Mouse (Mus musculus): ENCODE data around the gene Med15.

The Med15 gene

DNA sequence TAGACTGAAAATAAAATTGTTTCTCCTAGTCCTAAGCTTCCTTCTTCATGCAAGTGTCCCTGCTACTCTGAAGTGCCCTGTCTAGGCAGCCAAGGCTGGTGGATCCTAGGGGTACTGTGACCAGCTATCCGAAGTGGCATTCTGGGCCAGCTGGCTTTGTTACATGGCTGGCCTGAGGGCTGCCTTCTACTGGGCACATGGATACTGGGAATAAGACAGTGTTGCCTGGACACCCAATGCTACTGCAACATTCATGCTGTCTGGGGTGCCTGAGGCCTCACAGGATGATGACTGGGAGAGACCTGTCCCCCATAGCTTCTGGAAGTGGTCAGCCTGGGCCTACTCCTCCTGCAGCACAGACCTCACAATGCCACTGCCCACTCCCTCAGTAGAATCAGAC lies 82.0 kb downstream of the Med15 start:
- DNase-seq (ENCODE audit: extremely low spot score, low read depth, low spot score) = no peak

DNA sequence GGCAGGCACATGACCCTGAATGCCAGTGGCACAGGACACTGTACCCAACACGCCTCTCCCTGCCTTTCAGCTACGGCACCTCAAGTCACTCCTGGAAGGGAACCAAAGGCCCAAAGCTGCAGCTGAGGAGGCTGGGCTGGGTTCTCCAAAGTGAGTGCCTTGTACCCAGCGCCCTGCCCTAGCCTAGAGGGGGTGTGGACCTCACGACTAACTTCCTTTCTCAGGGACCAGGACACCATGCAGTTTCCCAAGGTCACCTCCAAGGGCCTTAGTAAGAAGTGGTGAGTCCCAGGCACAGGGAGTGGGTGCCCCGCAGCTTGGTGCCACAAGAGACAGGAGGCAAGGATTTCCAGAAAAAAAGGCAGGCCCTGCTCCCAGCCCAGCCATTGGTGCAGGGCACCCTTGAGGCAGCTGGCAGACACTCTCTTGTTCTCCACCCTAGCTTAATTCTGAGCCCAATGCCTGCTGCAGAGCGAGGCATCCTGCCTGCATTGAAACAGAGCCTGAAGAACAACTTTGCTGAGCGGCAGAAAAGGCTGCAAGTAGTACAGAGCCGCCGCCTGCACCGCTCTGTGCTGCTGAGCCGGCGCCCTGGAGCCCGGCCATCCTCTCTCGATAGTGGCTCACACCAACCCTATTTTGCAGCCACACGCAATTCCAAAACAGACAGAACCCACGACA lies 82.6 kb downstream of the Med15 start:
- no peak for DNase-seq (ENCODE audit: extremely low spot score, low read depth, low spot score)

DNA sequence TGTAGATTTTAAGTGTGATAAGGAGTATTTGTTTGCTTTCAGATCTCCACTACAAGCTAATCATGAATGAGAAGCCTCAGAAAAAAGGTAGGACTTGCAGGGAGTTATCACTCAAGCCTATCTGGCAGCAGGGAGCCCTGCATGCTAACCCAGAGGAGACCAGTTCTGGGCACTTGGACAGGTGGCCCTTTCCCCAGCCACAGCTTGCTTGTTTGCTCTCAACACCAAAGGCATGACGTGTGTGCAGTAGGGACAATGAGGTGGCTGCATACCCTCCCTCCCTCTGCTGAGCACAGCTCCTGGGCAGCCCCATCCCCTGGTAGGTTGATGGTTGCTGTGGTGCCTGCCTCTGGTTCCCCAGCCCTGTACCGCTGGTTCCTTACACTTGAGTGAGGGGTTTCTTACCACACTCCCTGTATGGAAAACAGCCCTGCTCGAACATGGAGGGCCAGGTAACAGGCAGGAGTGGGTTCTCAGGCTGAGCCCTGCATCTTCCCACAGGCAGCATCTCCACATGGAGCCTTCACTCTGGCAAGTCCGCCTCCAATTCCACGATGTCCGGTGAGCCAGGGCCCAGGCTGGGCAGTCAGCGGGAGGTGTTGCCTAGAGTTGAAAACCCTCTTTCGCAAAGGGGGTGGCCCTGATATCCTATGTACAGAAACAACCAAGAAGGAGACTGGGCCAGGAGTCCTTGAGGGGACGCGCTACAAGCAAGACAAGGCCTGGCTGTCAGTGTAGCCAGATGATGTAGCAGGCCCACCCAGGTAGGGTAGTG lies 84.9 kb downstream of the Med15 start:
- no peak for DNase-seq (ENCODE audit: extremely low spot score, low read depth, low spot score)

DNA sequence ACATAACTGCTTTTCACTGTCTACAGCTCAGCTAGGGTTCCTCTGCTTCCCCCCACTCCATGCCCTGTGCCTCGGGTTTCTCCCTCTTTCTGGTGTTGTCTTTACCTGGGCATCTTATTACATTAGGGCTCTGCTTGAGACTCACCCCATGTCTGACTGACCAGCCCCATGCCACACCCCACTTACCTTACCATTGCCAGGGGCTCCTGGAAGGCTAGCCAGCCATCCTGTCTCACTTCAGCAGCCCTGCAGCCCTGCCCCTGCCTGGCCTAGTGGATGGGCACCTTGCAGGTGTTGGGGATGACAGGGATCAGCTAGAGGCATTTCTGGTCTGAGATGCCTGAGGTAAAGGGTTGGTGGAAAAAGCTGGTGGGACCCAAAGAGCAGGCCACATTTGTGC lies 85.5 kb downstream of the Med15 start:
- no peak for DNase-seq (ENCODE audit: extremely low spot score, low read depth, low spot score)

DNA sequence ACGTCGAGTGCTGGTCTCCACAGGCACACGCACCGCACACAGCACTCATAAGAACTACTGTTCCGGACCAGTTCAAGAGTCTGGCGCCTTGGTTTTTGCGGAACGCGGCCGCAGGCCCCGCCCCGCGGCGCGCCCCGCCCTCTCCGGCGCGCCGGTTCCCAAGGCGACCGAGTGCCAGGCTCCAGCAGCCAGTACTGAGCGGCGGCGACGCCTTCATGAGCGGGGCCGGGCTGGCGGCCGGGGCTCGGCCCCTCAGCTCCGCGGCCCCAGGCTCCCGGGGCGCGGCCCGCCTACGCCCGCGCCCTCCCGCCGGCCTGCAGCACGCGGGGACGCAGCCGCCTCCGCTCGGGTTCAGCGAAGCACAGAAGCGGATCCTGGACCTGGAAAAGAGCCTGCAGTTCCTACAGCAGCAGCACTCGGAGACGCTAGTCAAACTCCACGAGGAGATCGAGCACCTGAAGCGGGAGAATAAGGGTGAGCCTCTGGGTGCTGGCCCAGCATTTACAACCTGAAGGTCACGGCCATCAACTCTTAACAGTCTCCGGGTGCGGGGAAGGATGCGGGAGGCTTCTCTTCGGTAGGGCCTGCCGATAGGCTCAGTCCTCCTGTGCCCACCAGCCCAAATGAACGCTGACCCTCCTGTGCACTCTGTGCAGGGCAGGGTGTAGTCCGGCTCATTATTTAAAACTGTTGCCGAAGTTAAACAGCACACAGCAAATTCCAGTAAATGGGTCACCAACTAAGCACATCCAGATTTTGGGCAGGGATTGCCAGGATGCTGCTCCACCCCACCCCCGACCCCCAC lies 86.2 kb downstream of the Med15 start, which contains the start of gene Ccdc74a:
TSS of gene Ccdc74a (plus strand) at position 161 of the 805 bp plus-strand sequence.
- peak; percentile 31 for DNase-seq (ENCODE audit: extremely low spot score, low read depth, low spot score)

DNA sequence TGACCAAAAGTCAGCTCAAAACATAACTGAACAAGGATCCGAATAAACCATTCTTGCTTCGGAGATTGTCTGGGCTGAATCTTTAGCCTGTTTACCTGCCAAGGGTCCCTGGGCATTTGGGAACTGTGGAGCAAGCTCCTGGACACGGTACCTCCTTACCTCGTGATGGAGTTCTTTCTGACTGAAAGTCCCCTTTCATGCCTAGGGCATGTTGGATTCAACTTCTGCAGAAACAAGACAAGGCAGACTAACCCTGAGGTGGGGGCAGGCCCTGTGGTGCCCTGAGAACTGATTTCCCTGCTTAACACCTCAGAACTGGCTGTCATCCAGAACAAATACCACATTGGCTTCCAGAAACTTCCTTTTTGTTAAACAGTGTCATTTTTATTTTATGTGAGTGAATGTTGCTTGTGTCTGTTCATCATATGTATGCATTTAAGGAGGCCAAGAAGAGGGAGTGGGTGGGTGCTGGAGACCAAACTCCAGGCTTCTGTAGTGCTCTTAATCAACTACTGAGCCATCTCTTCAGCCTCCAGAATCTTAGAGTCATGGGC lies 89.2 kb downstream of the Med15 start:
- DNase-seq (ENCODE audit: extremely low spot score, low read depth, low spot score) = no peak

DNA sequence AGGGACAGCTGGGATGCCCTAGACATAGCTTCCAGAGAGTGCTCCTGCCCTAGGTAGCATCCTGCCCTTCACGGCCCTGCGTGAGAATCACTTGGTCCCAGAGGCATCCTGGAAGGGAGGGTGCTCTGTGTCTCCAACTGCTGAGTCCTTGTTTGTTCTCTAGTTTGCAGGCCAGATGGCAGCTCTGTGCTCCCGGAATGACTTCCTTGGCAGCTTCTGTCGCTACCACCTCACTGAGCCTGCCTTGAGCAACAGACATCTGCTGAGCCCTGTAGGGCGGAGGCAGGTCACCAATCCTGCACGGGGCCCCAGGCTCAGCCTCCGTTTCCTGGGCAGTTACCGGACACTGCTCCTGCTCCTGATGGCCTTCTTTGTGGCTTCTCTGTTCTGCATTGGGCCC lies 90.4 kb downstream of the Med15 start:
- DNase-seq (ENCODE audit: extremely low spot score, low read depth, low spot score) = no peak

DNA sequence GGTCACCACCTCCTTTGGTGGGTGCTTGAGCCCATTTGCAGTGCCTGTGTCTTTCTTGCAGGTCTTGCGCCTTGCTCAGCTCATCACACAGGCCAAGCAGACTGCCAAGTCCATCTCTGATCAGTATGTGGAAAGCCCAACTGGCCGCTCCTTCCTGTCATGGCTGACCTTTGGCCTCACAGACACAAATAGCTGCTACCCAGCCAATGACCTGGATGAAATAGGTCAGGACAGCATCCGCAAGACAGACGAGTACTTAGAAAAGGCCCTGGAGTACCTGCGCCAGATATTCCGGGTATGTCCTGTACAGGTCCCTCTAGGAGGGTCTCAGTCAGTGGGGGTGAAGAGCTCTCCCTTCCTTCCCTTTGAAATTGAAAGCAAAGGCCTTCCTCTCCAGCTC lies 91.4 kb downstream of the Med15 start:
- no peak for DNase-seq (ENCODE audit: extremely low spot score, low read depth, low spot score)

DNA sequence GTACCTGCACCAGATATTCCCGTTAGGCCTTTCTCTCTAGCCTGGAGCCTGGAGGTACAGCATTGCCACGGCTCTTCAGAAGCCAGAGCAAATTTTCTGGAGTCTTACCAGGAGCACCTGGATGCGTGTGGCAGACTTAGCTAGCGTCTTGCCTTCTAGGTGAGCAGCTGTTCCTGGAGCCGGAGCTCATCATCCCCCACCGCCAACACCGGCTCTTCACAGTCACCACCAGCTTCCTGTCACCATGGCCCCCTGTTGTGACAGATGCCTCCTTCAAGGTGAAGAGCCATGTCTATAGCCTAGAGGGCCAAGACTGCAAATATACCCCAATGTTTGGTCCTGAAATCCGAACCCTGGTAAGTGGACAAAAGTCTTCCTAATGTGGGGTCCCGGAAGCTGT lies 92.0 kb downstream of the Med15 start:
- DNase-seq (ENCODE audit: extremely low spot score, low read depth, low spot score) = no peak

DNA sequence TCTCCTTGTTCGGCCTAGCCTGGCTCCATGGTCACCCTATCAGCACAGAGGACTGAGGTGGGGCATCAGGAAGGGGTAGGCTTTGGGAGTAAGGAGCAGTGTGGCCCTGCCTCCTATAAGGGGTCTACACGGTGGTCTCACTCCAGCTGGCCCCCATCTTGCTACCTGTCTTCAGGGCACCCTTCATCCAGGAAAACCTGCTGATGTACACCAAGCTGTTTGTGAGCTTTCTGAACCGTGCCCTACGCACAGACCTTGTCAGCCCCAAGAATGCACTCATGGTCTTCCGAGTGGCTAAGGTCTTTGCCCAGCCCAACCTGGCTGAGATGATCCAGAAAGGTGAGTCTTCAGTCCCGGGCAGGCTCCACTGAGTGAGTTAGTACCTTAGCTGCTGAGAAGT lies 92.7 kb downstream of the Med15 start:
- no peak for DNase-seq (ENCODE audit: extremely low spot score, low read depth, low spot score)

DNA sequence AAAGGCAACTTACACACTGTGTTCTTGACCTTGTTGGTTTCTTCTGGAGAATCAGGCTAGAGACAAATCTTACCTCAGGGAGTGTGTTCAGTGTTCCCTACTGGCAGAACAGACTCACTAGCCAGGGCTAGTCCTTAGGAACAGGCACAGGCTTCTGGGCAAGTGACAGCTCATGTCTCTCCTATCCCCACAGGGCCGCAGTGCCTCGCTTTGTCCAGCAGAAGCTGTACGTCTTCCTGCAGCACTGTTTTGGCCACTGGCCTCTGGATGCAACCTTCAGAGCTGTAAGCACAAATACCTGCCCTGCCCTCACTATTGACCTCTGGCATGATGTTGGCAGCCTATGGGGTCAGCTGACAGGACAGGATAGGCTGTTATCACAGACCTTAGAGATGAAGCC lies 93.6 kb downstream of the Med15 start:
- DNase-seq (ENCODE audit: extremely low spot score, low read depth, low spot score) = no peak

DNA sequence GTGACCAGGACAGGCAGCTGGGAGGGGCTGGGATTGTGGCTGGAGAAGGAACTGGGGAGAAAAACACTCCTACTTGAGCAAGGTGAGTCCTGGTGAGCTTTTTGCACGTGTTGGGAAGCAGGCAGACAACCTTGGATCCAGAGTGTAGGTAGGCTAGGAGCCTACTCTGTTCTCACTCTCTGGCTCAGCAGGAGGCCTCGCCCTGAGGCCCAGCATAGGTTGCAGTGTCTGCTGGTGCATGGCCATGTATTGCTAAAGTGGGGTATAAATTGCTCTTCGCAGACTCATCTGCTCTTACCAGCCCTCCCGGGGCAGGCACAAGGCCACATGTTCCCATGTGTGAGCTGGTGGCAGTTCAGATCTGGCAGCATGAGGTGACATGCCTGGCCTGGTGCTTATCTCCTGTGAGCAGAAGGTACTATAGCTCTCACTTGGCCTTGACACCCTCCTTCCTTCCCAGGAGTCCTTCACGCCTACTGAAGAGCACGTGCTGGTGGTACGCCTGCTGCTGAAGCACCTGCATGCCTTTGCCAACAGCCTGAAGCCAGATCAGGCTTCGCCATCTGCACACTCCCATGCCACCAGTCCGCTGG lies 94.6 kb downstream of the Med15 start:
- DNase-seq (ENCODE audit: extremely low spot score, low read depth, low spot score) = no peak

DNA sequence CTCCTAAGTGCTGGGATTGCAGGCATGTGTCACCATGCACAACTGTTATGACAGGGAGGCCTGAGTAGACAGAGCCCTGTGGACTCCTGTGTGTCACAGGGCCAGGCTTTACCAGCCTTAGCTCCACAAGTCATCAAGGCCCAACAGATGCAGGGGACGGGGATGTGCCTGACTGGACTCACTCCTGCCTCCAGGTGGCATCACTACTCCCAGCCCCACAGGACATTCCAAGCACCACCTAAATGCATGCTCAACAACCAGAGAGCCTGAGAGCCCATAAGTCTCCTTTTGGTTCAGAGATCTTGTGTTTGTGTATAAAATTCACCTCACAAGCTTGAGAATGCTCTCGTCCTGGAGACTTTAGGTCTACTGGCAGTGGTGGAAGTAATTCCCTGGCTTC lies 95.1 kb downstream of the Med15 start:
- DNase-seq (ENCODE audit: extremely low spot score, low read depth, low spot score) = no peak

DNA sequence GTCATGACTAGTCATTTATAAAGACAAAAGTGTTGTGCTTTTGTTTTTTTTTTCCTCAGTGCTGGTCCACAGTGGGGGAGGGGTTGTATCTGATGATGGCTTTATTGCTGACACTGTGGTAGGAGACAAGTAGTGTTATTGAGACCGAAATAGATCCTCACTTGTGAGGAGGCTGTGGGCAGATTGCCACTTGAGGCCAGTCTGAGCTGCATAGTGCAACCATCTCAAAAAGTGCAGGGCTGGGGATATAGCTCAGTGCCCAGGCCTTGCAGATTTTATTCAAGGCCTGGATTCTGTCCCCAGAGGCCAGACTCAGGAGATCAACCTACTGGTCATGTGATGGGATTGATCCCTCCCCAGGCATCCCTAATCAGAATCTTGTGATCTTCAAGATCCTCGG lies 95.8 kb downstream of the Med15 start:
- DNase-seq (ENCODE audit: extremely low spot score, low read depth, low spot score) = no peak

DNA sequence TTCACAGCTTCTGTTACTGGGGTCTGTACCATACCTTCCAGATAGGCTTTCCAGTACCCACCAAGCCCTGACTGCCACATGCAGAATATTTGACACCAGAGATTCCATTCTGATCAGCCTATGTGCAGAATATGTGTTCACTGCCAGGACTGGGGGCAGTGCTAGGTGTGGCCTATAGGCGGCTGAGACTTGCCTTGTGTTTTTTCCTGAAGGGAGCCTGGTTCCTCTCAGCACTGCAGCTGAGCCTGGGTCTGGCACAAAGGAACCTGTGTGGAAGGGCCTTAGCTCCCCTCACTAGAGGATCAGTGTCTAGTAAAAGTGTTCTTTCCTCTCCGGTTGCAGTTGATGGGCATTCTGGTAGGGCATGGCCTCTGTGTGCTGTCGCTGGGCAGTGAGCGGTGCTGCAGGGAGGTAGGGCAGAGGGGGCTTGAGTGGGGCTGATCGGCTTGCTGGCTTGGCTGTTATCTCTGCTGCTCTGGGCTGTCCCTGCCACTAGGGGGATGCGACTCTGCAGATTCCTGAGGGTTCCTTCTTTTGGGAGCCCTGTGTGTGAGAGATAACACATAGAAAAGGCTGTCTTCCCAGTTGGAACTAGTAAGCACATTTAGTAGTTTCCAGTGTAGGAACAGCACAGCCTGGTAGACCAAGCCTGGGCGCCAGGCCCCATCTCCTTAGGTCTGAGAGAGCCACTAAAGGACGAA lies 99.1 kb downstream of the Med15 start:
- DNase-seq (ENCODE audit: extremely low spot score, low read depth, low spot score) = no peak

DNA sequence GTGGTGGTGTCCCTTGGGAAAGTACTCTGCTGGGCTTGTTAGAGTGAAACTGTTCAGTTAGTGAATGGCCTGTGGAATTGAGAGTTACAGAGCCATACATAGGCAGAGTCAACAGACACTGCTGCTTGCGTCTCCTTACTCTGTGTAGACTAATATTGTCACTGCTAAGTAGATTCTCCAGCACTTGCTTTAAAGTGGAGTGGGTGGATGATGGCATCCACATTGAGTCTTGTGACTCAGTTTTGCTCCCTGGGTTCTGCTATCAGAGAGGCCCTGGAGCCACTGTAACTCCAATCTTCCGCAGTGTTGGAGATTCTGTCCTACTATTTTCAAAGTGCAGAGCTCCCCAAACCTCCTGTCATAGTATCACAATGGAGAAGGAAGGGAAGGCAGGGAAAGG lies 100.1 kb downstream of the Med15 start:
- DNase-seq (ENCODE audit: extremely low spot score, low read depth, low spot score) = no peak

DNA sequence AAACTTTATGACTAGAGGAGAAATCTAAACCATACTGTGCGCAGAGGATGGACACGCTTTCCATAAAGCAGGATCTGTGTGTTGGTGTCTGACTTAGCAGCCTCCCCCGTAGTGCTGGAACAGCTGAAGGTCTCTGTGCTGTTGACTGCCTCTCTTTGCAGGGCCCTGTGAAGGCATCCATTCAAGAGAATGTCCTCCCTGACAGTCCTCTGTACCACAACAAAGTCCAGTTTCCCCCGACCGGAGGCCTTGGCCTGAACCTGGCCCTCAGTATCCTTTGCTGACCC lies 106.5 kb downstream of the Med15 start:
- DNase-seq (ENCODE audit: extremely low spot score, low read depth, low spot score) = no peak

DNA sequence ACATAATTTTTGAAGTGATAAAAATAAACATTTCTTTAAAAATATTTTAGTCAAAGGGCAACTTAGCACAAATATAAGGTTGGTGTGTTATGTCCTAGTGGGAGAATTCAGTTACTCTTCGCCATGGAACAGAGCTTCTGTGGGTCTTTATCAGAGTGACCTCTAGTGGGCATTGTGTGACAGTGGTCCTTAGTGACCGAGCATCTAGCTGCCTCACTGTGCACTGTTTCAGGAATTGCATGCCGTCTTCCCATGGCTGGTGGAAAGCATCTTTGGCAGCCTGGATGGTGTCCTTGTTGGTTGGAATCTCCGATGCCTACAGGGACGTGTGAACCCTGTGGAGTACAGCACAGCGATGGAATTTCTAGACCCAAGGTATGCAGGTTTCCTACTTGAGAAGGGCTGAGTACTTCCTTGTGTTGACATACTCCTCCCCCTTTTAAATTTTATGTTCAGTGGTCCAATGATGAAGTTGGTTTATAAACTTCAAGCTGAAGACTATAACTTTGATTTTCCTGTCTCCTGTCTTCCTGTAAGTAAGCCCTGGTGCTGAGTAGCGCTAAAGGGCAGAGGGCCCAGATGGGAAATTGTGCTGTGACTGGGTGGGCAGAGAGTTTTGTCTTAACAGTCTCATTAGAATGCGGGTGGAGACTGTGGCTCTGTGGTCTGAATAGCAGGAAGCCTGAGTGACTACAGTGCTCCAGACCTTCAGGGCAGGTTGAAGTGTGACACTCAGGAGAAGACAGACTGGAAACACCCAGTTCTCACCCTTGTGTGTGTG lies 107.0 kb downstream of the Med15 start:
- DNase-seq (ENCODE audit: extremely low spot score, low read depth, low spot score) = no peak

DNA sequence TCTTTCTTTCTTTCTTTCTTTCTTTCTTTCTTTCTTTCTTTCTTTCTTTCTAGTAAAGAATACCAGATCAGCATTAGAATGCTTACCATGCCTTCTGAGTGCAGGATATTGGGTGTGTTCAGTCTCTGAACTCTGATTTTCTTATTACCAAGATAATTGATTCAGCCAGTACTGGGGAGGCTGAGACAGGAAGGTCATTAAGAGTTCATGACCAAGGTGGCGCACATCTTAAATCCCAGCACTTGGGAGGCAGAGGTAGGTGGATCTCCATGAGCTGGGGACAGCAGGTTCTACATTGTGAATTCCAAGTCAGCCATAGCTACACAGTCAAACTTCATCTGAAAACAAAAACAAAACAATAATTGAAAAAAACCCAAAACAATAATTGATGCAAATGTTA lies 110.8 kb downstream of the Med15 start:
- DNase-seq (ENCODE audit: extremely low spot score, low read depth, low spot score) = no peak
